Mouse (Mus musculus) forebrain, embryonic 12.5 days (tissue): Measurements from ENCODE around the gene Ace. TPM values are rescaled to one million over a fixed set of nuclear protein-coding genes. Genes with fewer than 3 reads are reported as not detected.

Source experiments
- ATAC-seq: fragments of 200-750 bp; cut with Nextera tagmentation; 2 replicates; pipeline ENCODE4 v1.8.0; 2017; ENCODE audit warnings: moderate TSS enrichment; ENCODE audit not compliant: low FRiP score
- H3K27ac ChIP-seq: fragments of 300-500 bp; sonication (generic); 2 replicates; pipeline ENCODE4 v1.5.1; 2016; ENCODE audit warnings: mild to moderate bottlenecking
- H3K27me3 ChIP-seq: fragments of 300-500 bp; sonication (generic); 2 replicates; pipeline ENCODE4 v1.6.1; 2016; ENCODE audit warnings: mild to moderate bottlenecking
- H3K36me3 ChIP-seq: fragments of 300-500 bp; sonication (generic); replicated peaks from 2 replicates; pipeline ENCODE4 v1.6.1; 2016; ENCODE audit warnings: mild to moderate bottlenecking
- H3K4me1 ChIP-seq: fragments of 300-500 bp; sonication (generic); 2 replicates; pipeline ENCODE4 v1.6.1; 2016
- H3K4me2 ChIP-seq: fragments of 300-500 bp; sonication (generic); 2 replicates; pipeline ENCODE4 v1.6.1; 2016; ENCODE audit warnings: mild to moderate bottlenecking, moderate library complexity
- H3K4me3 ChIP-seq: fragments of 300-500 bp; sonication (generic); replicated peaks from 2 replicates; pipeline ENCODE4 v1.5.1; 2016; ENCODE audit warnings: mild to moderate bottlenecking
- H3K9ac ChIP-seq: fragments of 300-500 bp; sonication (generic); 2 replicates; pipeline ENCODE4 v1.6.1; 2016; ENCODE audit warnings: mild to moderate bottlenecking
- H3K9me3 ChIP-seq: fragments of 300-500 bp; sonication (generic); 2 replicates; pipeline ENCODE4 v1.6.1; 2016
- WGBS: fragments of 180-500 bp; shearing (Covaris S2); methylation state at CpG from one replicate; pipeline ENCODE4 v1.1.7; 2016; 5-methylcytosine and 5-hydroxymethylcytosine counted together
- polyA plus RNA-seq: library from polyadenylated mRNA; unstranded; fragments of >200 nt; fragmentation: Nextera tagmentation; extraction: Ambion mirVana; gene quantifications from 2 replicates; pipeline ENCODE4 v1.2.1, GENCODE M21; 2016

Gene Ace
- polyA plus RNA-seq, 1 experiment from 2014 or later = 0.60 TPM

DNA sequence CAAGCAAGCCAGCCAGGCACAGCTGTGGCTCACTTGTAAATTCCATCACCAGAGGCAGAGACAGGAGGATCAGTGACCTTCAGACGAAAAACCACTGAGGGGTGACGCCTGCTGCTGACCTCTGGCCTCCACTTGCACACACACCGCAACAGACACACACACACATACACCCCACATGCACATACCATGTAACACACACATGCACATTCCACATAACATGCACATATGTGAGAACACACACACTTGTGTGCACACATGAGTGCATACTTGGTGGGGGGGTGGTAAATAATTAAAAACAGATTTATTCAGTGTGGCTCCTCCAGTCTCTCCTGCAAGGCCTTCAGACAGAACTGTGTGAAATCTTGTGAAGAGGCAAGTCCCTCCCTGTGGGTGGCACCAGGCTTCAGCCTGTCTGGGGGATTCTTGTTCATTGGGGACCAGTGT is 16.1 kb upstream of the Ace start:
- 65% methylated on average over 3 of the region's 3 CpGs for WGBS
- Histone ChIP-seq H3K9me3 (no peaks in the 10 kb centered on the region), H3K36me3 (no peaks in the 10 kb centered on the region), H3K9ac (no peak overlapping the region), H3K27ac (no peak overlapping the region), H3K4me1 (no peaks in the 10 kb centered on the region), H3K4me3 (no peak overlapping the region), H3K4me2 (no peak overlapping the region), H3K27me3 (0 out of 2 replicates have a peak, but pooled peaks cover 4% of the 10 kb centered on the region)
- no peak for ATAC-seq

- ATAC-seq = no peak
- 87% methylated on average over 9 of the region's 9 CpGs for WGBS
- no peaks in the 10 kb centered on the region for H3K4me1 ChIP-seq
Measured at GRCm38 (mm10) chr11:105952111-105952510, 15.6 kb upstream of the Ace start.

DNA sequence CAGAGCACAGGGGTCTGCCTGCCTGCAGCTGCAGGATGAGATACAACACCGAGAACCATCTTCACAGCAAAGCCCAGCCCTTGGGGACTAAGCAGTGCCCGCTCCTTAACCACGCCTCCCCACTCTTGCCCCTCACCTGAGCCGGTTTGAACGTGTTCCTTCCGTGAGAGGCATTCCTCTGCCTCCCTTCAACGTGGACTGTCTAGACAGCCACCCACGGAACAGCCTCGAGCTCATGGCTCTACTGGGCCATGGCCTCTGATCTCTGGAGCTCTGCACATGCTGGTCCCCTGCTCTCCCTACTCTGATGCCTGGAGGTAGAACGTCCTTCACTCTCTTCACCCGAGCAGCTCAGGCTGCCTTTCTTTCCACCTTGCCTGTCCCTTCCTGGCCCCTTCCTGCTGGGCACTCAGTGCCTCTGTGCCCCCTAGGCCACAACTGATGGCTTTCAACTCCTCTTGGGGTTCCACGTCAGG is 14.8 kb upstream of the Ace start, which contains the start of gene Cyb561:
Gene Cyb561, minus strand, starts transcription at position 426 of the 476 bp plus-strand sequence.
- H3K27me3 ChIP-seq = 0 out of 2 replicates have a peak, but pooled peaks cover 4% of the 10 kb centered on the region
- H3K4me2 ChIP-seq = no peak within 1 kb of the TSS
- no peaks in the 10 kb centered on the region for H3K36me3 ChIP-seq
- H3K9ac ChIP-seq = no peak within 1 kb of the TSS
- H3K4me1 ChIP-seq = no peaks in the 10 kb centered on the region
- WGBS = 83% methylated on average over 12 of the region's 12 CpGs
- no peak within 1 kb of the TSS for H3K27ac ChIP-seq
- no peak within 1 kb of the TSS for H3K4me3 ChIP-seq
- no peak for ATAC-seq
- no peaks in the 10 kb centered on the region for H3K9me3 ChIP-seq

More at GRCm38 (mm10) chr11:105952111-105952510, 15.6 kb upstream of the Ace start:
- Histone ChIP-seq H3K9ac (no peak overlapping the region), H3K9me3 (no peaks in the 10 kb centered on the region), H3K27ac (no peak overlapping the region), H3K4me3 (no peak overlapping the region), H3K4me2 (no peak overlapping the region), H3K36me3 (no peaks in the 10 kb centered on the region), H3K27me3 (0 out of 2 replicates have a peak, but pooled peaks cover 4% of the 10 kb centered on the region)

- Histone ChIP-seq H3K9ac (no peak overlapping the region), H3K27me3 (0 out of 2 replicates have a peak, but pooled peaks cover 2% of the 10 kb centered on the region)
- ATAC-seq = no peak
Measured at GRCm38 (mm10) chr11:105953402-105953801, 14.3 kb upstream of the Ace start.

GRCm38 (mm10) chr11:105955815-105956430 is 11.8 kb upstream of the Ace start:
- no peaks in the 10 kb centered on the region for H3K9me3 ChIP-seq
- H3K4me1 ChIP-seq = no peaks in the 10 kb centered on the region
- no peaks in the 10 kb centered on the region for H3K36me3 ChIP-seq
- H3K9ac ChIP-seq = no peak overlapping the region
- no peaks in the 10 kb centered on the region for H3K27me3 ChIP-seq
- 87% methylated on average over 28 of the region's 28 CpGs for WGBS
- no peak overlapping the region for H3K4me2 ChIP-seq
- H3K27ac ChIP-seq = no peak overlapping the region
- H3K4me3 ChIP-seq = no peak overlapping the region
- ATAC-seq = no peak

More at GRCm38 (mm10) chr11:105953402-105953801, 14.3 kb upstream of the Ace start:
- H3K4me2 ChIP-seq = no peak overlapping the region
- 71% methylated on average over 6 of the region's 6 CpGs for WGBS
- H3K27ac ChIP-seq = no peak overlapping the region
- no peaks in the 10 kb centered on the region for H3K36me3 ChIP-seq
- H3K4me1 ChIP-seq = no peaks in the 10 kb centered on the region
- no peaks in the 10 kb centered on the region for H3K9me3 ChIP-seq
- no peak overlapping the region for H3K4me3 ChIP-seq

DNA sequence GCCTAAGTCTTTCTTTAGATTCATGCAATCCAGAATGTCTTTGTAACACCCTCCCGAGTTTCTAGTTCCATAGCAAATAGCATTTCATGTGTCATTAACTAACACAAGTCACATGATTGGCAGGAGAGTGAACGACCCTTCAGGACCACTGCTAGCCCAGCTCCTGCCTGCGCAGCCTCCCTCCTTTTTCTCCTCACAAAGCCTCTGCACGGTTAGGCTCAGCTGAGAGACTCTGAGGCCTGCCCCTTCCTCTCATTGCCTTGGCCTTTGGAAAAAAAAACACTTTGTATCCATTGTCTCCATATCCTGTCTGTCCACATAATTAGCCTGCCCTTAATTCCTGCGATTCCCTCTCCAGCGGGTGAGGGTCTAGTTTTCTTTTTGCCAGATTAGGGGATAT is 10.2 kb upstream of the Ace start:
- Histone ChIP-seq H3K4me3 (no peak overlapping the region), H3K36me3 (no peaks in the 10 kb centered on the region), H3K27ac (no peak overlapping the region), H3K4me2 (no peak overlapping the region), H3K27me3 (no peaks in the 10 kb centered on the region), H3K9me3 (no peaks in the 10 kb centered on the region), H3K9ac (no peak overlapping the region), H3K4me1 (no peaks in the 10 kb centered on the region)
- WGBS = 33% methylated on average over 6 of the region's 6 CpGs
- no peak for ATAC-seq

- Histone ChIP-seq H3K9ac (no peak overlapping the region), H3K9me3 (no peaks in the 10 kb centered on the region), H3K4me3 (no peak overlapping the region), H3K27me3 (no peaks in the 10 kb centered on the region), H3K4me1 (no peaks in the 10 kb centered on the region), H3K36me3 (no peaks in the 10 kb centered on the region), H3K4me2 (no peak overlapping the region), H3K27ac (no peak overlapping the region)
- ATAC-seq = no peak
- 70% methylated on average over 1 of the region's 1 CpGs for WGBS
Measured at GRCm38 (mm10) chr11:105958566-105958965, 9.2 kb upstream of the Ace start.

- Histone ChIP-seq H3K36me3 (no peaks in the 10 kb centered on the region), H3K4me2 (no peak overlapping the region), H3K27me3 (no peaks in the 10 kb centered on the region), H3K4me3 (no peak overlapping the region), H3K9ac (no peak overlapping the region), H3K9me3 (no peaks in the 10 kb centered on the region), H3K27ac (no peak overlapping the region), H3K4me1 (no peaks in the 10 kb centered on the region)
- 67% methylated on average over 17 of the region's 17 CpGs for WGBS
- ATAC-seq = no peak
Measured at GRCm38 (mm10) chr11:105959355-105959754, 8.4 kb upstream of the Ace start.

DNA sequence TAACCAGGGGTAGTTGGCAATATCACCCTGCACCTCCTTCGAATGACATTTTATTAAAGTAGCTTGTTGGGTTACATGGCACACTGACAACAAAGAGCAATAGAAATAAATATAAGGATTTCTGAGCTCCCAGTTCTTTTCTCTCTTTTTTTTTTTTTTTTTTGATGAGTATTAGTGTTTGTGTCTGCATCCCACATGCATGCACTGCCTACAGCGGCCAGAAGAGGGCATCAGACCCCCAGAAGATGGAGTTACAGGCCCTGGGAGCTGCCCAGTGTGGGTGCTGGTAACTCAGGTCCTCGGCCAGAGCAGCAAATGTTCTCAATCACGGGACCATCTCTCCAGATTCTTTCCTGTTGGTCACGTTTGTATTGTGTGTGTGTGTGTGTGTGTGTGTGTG is 3.1 kb upstream of the Ace start:
- Histone ChIP-seq H3K4me2 (no peak overlapping the region), H3K27me3 (peaks cover 39% of the 10 kb centered on the region), H3K4me3 (no peak overlapping the region), H3K36me3 (no peaks in the 10 kb centered on the region), H3K9me3 (no peaks in the 10 kb centered on the region), H3K9ac (no peak overlapping the region), H3K4me1 (peaks cover 15% of the 10 kb centered on the region), H3K27ac (no peak overlapping the region)
- no peak for ATAC-seq
- 66% methylated on average over 5 of the region's 5 CpGs for WGBS

GRCm38 (mm10) chr11:105966288-105966687 is 1.5 kb upstream of the Ace start:
- Histone ChIP-seq H3K9ac (no peak overlapping the region), H3K4me3 (no peak overlapping the region), H3K9me3 (no peaks in the 10 kb centered on the region), H3K4me1 (peaks cover 15% of the 10 kb centered on the region), H3K27ac (no peak overlapping the region), H3K4me2 (no peak overlapping the region), H3K27me3 (peaks cover 54% of the 10 kb centered on the region), H3K36me3 (no peaks in the 10 kb centered on the region)
- ATAC-seq = no peak
- WGBS = 82% methylated on average over 4 of the region's 4 CpGs

DNA sequence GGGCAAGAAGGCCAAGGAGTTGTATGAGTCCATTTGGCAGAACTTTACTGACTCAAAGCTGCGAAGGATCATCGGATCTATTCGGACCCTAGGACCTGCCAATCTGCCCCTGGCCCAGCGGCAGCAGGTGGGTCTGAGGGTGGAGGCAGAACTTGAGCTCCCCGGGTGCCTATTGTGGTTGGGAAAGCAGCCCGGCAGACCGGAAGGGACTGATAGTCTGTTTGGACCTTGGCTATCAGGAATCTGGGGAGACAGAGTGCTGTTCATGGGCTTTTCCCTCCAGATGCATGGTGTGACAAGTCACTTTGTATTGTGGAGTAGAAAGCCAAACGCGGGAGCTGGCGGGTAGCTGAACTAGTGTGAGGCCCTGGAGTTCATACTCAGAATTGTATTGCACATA is 1.2 kb downstream of the Ace start:
- Histone ChIP-seq H3K4me1 (peaks cover 15% of the 10 kb centered on the region), H3K27ac (no peak overlapping the region), H3K4me2 (no peak overlapping the region), H3K27me3 (peaks cover 60% of the 10 kb centered on the region), H3K9ac (no peak overlapping the region), H3K36me3 (no peaks in the 10 kb centered on the region), H3K4me3 (no peak overlapping the region), H3K9me3 (no peaks in the 10 kb centered on the region)
- ATAC-seq = no peak
- 40% methylated on average over 10 of the region's 10 CpGs for WGBS

- no peaks in the 10 kb centered on the region for H3K36me3 ChIP-seq
Measured at GRCm38 (mm10) chr11:105969516-105969915, 1.8 kb downstream of the Ace start.

DNA sequence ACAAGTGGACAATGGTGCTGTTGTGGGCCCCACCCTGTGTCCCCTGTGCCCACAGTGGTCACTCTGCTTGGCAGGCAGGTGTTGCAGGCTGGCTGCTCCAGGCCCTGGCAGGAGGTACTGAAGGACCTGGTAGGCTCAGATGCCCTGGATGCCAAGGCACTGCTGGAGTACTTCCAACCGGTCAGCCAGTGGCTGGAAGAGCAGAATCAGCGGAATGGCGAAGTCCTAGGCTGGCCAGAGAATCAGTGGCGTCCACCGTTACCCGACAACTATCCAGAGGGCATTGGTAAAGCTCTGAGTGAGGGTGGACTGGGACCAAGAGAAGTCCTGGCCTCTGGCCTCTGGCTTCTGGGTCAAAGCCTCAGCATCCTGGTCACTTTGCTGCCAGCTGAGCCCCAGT is 6.8 kb downstream of the Ace start:
- Histone ChIP-seq H3K27me3 (peaks cover 29% of the 10 kb centered on the region), H3K4me3 (no peak overlapping the region), H3K36me3 (no peaks in the 10 kb centered on the region), H3K9ac (no peak overlapping the region), H3K4me1 (no peaks in the 10 kb centered on the region), H3K27ac (no peak overlapping the region), H3K4me2 (no peak overlapping the region), H3K9me3 (no peaks in the 10 kb centered on the region)
- 92% methylated on average over 6 of the region's 6 CpGs for WGBS
- ATAC-seq = no peak

More at GRCm38 (mm10) chr11:105969516-105969915, 1.8 kb downstream of the Ace start:
- no peak for ATAC-seq
- H3K4me2 ChIP-seq = no peak overlapping the region
- no peak overlapping the region for H3K4me3 ChIP-seq
- H3K27ac ChIP-seq = no peak overlapping the region
- H3K9ac ChIP-seq = no peak overlapping the region
- H3K4me1 ChIP-seq = peaks cover 15% of the 10 kb centered on the region
- H3K27me3 ChIP-seq = peaks cover 61% of the 10 kb centered on the region
- WGBS = 50% methylated on average over 1 of the region's 1 CpGs
- H3K9me3 ChIP-seq = no peaks in the 10 kb centered on the region
